In genomic region chr6:34760023-34760422, GRCm38 (mm10) we compare ENCODE assay signal across 7 mouse cellular contexts. TPM values are rescaled to one million over a fixed set of nuclear protein-coding genes. Genes with fewer than 3 reads are reported as not detected.
DNase-seq lines count a peak whose midpoint lies in the region; ATAC-seq and TF ChIP-seq lines count a peak whose summit lies in the region.

No protein-coding gene starts in this region.

- H3K27ac ChIP-seq in MEL (ENCODE audit: control insufficient read depth, low read depth, low read length): no peak overlapping the region

- no peak for TF ChIP-seq POLR2A in MEL (IDR thresholded peaks at IDR 0.05; ENCODE audit: control insufficient read depth in 1 of 2, insufficient read depth in 1 of 2, low read depth in 1 of 2, low read length in 2 of 2, poor library complexity in 1 of 2)

- no peaks in the 10 kb centered on the region for H3K36me3 ChIP-seq in MEL (ENCODE audit: control insufficient read depth in 1 of 2, insufficient read depth in 2 of 2, low read length in 2 of 2)
- H3K36me3 ChIP-seq in splenic B cell, adult 2 months (ENCODE audit: control insufficient read depth, insufficient read depth, low read length, poor library complexity, severe bottlenecking): no peaks in the 10 kb centered on the region

- no peak overlapping the region for H3K4me3 ChIP-seq in MEL (ENCODE audit: control insufficient read depth in 1 of 2, insufficient read depth in 1 of 2, low read depth in 2 of 2, low read length in 2 of 2)

- TF ChIP-seq RAD21 in MEL (IDR thresholded peaks at IDR 0.05; ENCODE audit: low read depth, low read length): peak; percentile 81

- H3K79me2 ChIP-seq in MEL (ENCODE audit: control insufficient read depth, insufficient read depth, low read length, poor library complexity): no peaks in the 10 kb centered on the region

- peaks cover 5 to 6% of the 10 kb centered on the region in 2 experiments; a peak in 2 of 4 replicates for H3K27me3 ChIP-seq in MEL (ENCODE audit: control insufficient read depth in 1 of 2, insufficient read depth in 2 of 2, low read length in 2 of 2)
- no peaks in the 10 kb centered on the region; the same call in 1 of the 2 replicates for H3K27me3 ChIP-seq in splenic B cell, adult 2 months (ENCODE audit: control insufficient read depth, insufficient read depth, low read length, poor library complexity, severe bottlenecking)

- intact Hi-C loops in left cerebral cortex, postnatal 4 days (cut with DNase I): loop anchor here (10.0 kb wide), 1 partner anchor 235 kb away; no protein-coding TSS in a partner anchor

- peak; percentile 69 for ATAC-seq in common myeloid progenitor, adult 5-6 weeks (replicated peaks; ENCODE audit: low read depth, poor library complexity, severe bottlenecking)

- DNase-seq in kidney, adult 18-20 months: peak; percentile 31
- no peak for DNase-seq in kidney, adult 11 months
- DNase-seq in A20 (ENCODE audit: low read depth, low spot score) (peak; percentile 66), MEL (ENCODE audit: low read depth, low spot score) (peak; percentile 80)
- DNase-seq in left cerebral cortex, postnatal 4 days: peak; percentile 42
- DNase-seq in splenic B cell, adult 2 months (ENCODE audit: low read depth, low spot score): peak; percentile 64

- peak; percentile 48 to 82 (median 65) for TF ChIP-seq CTCF in MEL (IDR thresholded peaks at IDR 0.05 in 2 of 3, conservative IDR thresholded peaks at IDR 0.05 in 1 of 3; ENCODE audit: control insufficient read depth in 1 of 3, insufficient read depth in 1 of 3, low read depth in 2 of 3, low read length in 3 of 3, poor library complexity in 1 of 3, severe bottlenecking in 1 of 3)

- no peaks in the 10 kb centered on the region for H3K4me1 ChIP-seq in MEL (ENCODE audit: control insufficient read depth in 1 of 2, insufficient read depth in 2 of 2, low read length in 2 of 2)

- no peak for TF ChIP-seq EP300 in MEL (IDR thresholded peaks at IDR 0.05; ENCODE audit: low read depth in 1 of 2, low read length in 2 of 2)

- no peak overlapping the region for H3K9ac ChIP-seq in MEL (ENCODE audit: control insufficient read depth, low read depth, low read length, poor library complexity, severe bottlenecking)

- H3K9me3 ChIP-seq in MEL (replicated peaks; ENCODE audit: insufficient read depth, low read length): no peaks in the 10 kb centered on the region

TF ChIP-seq in MEL, 35 proteins besides CTCF, POLR2A, EP300 and RAD21:
- no peak for TF ChIP-seq MYB (IDR thresholded peaks at IDR 0.05; ENCODE audit: low read depth, low read length)
- TF ChIP-seq SMC3 (IDR thresholded peaks at IDR 0.05; ENCODE audit: low read depth, low read length): peak; percentile 83
- TF ChIP-seq ZC3H11A (IDR thresholded peaks at IDR 0.05; ENCODE audit: low read depth, low read length): peak; percentile 72

RNA-seq across cellular contexts. Expression of gene Agbl3, which starts 20.2 kb away (rescaled TPM):
- not detected in 2 replicates for total RNA-seq in MEL (2012; rRNA removed)
- polyA plus RNA-seq in MEL (2012; ENCODE audit: insufficient read depth in 1 of 2, insufficient read length in 2 of 2, low read depth in 1 of 2, low replicate concordance in 2 of 2, missing spikeins in 1 of 2): 1 to 10 TPM in 1 of 2 experiments, not detected in 1; 1.3 TPM
- total RNA-seq in common myeloid progenitor, adult 5-6 weeks (2017): 1.9 and 7.8 TPM in 2 replicates
- total RNA-seq in left cerebral cortex, postnatal 4 days (2021): 10 to 100 TPM; 16.4 to 18.5 TPM
